Mouse (Mus musculus) gastrocnemius, adult 18-20 months (tissue): ENCODE results near the gene Adamtsl1. TPM values are rescaled to one million over a fixed set of nuclear protein-coding genes. Genes with fewer than 3 reads are reported as not detected.

Experiments
- DNase-seq: peaks from one replicate; pipeline ENCODE4 v3.0.0; 2021; ENCODE audit warnings: low spot score
- total RNA-seq, 2 experiments: library from RNA; stranded (reverse); gene quantifications; 2 replicates each; pipeline ENCODE4 v1.2.3; 2021

Adamtsl1 gene
- total RNA-seq, 2 experiments from 2014 or later: 3.2 to 5.6 TPM

DNA sequence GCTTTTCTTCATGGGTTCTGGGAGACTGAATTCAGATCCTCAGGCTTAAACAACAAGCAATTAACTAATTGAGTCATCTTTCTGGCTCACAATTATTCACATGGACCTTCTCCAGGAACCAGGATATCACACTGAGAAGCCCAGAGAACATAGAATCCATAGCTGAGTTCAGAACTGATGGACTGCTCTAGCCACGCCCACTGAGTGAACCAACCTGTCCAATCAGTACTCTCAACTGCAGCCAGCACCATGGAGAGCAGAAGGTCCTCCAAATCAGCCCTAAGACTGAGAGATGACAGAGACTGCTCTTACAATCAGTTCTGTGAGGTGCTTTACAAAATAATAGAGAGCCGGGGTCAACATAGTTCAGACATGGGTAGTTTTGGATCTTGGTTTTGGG, 276.3 kb downstream of the Adamtsl1 start:
- no peak for DNase-seq

DNA sequence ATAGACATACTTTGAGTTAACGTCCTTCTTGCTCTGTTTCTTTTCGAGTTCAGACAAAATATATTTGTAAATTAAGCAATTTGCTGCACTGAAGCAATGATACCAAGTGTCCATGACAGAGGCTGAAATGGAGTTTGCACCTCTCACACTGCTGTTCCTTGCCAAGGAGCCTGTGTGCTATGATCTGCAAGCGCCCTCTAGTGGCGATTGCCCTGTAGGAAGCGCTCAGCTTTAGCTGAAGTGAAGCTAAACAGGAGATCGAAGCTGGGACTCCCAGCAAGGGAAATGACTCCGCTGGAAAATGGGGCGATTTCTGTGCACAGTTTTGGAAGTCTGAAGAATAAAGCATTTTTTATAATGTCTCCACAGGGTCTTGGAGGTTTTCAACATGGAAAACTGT, 287.8 kb downstream of the Adamtsl1 start:
- DNase-seq: peak; percentile 59

DNA sequence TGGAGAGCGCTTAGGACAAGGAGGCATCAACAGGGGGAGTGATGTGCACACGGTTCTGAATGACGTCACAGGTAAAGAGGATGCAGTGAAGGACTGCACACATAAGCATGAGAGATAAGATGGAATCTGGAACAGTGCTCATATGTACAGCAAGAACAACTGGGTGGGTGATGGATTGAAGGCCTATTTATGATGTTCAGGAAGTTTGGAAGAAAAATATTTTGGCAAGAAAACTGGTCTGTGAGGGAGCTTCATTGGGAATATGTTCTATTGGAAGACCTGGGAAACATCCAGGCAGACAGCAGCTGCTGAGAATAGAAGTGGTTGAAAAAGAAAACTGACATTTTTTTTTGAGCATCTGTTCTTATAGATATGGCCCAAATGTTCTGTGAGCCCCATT, 300.4 kb downstream of the Adamtsl1 start:
- no peak for DNase-seq

DNA sequence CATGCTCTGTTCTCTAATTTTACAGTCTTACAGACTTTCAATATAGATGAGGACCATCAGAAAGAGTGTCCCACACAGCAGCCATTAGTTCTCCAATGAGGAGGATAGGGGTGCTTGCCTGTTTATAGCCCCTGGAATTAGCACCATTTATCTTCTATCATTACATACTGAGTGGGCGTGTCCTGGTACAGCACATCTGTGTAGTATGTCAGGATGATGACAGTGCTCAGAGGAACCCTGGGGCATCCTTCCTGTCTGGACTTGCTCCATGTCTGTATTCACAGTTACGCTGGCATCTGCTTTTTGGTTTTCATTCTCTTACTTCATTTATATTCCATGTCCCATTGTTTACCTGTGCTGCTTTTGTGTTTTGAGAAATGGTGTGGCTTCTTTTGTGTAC, 304.5 kb downstream of the Adamtsl1 start:
- no peak for DNase-seq

DNA sequence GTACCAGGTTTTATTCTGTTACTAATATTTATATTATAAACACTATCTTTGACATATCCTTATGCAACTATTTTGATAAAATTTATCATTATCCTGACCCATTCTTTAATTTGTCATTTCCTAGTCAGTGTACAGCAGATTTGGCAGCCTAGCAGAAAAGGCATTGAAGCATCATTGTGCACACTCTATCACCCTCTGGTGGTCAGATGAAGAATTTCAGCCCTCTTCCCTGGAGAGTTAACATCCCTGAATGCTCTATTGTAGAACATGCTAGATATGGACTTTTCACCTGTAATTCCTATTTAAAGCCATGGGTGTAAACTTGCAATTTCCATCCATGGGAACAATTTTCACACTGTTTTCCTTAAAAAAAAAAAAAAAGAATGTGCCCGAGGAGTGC, 305.2 kb downstream of the Adamtsl1 start:
- DNase-seq: peak; percentile 40

DNA sequence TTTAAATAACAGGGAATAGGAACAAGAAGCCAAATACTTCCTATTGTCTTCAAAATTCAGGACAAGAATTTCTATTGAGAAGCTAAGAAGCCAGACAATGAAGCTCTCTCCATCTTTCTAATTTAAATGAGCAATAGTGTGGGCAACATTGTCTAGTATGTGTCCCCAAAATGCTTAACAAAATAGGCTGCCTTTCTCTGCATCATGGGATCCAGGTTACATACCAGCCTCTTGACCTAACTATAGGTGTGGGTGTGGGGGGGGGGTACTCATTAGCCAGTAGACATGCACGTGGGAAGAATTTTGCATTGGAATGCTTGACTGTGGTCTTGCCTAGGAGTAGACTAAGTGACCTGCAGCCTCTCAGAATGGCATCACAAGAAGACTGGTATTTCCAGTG, 305.9 kb downstream of the Adamtsl1 start:
- no peak for DNase-seq

DNA sequence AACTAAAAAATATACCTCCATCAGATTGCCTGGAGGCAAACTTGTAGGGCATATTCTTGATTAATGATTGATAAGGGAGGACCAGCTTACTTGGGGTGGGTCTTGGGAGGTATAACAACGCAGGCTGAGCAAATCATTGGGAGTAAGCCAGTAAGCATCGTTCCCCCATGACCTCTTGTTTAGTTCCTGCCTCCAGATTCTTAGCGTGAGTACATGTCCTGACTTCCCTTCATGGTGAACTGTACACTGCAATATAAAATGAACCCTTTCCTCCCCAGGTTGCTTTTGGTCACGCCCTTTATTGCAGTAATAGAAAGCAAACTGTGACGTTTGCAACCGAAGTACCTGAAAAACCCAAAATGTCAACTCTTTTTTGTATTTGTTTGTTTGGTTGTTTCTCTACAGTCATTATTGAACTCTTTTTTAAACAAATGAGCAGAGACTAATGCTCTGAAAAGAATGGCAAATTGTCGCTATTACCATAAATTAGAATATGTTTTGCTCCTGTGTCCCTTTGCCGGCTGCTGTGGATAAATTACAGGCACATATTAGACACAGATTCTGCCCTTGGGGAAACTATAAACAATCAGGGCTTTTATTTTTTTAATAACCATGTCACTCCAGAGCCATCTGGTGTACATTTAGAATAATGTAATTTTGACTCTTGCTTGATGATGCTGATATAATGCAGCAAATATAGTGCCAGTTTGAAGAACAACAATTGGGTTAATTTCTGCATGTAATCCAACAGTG, 310.2 kb downstream of the Adamtsl1 start:
- DNase-seq: no peak

DNA sequence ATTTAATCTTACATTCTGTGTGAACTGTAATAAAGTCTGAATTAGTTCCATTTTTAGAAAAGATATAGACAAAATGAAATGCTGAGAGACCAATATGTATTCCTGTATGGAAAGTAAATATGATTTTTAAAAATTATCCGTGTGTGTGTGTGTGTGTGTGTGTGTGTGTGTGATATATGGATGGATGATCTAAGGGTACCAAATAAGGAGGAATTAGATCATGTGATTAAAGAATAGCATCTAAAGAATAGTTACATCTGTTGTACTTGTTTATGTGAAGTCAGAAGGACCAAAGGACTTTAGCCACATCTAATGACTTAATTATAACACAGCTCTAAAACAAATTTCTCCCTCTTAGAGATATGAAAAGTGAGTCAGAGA, 310.7 kb downstream of the Adamtsl1 start:
- no peak for DNase-seq

DNA sequence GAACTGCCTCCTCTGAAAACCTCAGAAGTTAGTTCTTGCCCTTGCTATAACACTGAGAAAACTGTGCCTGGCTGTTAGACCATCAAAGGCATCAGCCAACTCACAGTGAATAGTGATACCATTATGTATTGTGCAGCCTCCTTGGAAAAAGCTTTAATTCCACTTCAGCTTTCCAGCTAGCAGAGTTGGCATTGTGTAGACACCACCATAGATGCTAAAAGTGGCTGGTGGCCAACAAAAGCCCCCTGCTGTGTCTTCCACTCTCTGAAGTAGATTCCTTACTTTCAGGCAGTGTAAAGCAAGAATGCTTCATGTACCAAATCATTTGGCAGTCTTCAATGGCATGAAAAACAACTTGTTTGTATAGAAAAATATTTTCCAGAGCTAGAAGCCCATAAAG, 323.1 kb downstream of the Adamtsl1 start:
- DNase-seq: no peak

DNA sequence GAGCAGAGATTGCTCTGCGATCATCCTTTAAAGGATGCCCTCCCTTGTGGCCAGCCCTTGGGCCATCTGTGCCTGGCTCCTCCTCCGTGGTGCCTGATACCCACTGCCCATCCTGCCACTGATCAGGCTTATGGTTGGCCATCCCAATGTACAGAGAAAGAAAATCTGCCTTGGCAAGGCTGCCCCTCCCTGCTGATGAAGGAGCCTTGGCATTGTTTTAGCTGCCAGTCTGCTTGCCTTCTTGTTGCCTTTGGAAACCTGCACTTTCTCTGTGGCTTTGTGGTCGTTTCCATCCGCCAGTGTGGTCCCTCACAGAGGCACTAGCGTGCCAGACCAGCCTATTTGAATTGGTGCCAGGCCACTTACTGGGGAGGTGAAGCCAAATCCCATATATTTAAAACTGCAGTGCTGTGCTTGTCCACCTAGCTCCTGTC, 323.6 kb downstream of the Adamtsl1 start:
- DNase-seq: no peak

DNA sequence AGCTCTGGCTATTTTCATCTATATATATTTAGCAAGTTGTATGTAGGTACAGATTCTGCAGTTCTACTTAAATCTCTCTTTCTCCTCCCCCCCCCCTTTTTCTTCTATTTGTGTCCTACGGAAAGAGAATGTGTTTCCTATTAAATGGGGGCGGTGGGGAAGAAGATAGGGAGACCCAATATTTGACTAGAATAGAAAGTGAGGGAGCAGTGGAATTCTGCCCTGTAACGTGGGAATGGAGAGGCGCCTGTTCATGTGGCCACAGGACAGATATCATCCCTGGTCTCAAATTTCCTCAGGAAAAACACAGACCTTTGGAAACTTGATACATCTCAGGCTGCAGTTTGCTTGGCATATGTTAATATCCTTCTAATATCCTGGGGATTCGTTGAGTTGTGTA, 324.1 kb downstream of the Adamtsl1 start:
- DNase-seq: no peak

DNA sequence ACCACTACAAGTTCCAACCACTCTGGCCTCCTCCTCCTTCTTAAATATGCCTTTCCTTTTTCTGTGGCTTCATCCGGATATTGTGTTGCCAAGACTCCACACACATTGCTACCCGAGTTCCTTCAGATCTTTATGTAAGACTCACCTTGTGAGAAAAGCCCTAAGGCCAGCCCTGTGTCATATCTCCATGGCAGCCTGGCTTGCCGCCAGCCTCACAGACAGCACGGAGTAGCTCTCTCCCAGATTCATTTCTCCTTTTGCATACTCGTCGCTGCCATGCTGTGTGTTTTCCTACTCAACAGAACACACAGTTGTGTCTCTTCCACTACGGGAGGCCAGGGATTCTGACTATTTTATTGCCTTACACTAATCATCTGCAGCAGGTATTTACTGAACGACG, 328.1 kb downstream of the Adamtsl1 start:
- no peak for DNase-seq

DNA sequence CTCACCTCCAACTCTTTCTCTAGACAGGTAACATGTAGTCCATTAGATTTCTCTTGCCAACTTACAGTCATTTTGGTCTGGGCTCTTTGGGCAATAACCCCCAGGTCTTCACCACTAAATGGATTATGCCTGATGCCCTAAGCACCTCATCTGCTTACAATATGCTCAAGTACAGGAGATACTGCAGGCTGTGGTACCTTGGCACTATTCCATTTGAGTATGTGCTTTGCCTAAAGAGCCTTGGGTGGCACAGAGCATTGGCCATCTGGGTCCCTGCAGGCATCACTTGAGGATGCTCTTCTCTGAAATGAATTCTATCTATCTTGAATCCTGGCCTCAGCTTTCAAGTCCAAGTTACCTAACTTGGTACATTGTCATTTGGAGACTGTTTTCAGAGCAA, 330.4 kb downstream of the Adamtsl1 start:
- no peak for DNase-seq

DNA sequence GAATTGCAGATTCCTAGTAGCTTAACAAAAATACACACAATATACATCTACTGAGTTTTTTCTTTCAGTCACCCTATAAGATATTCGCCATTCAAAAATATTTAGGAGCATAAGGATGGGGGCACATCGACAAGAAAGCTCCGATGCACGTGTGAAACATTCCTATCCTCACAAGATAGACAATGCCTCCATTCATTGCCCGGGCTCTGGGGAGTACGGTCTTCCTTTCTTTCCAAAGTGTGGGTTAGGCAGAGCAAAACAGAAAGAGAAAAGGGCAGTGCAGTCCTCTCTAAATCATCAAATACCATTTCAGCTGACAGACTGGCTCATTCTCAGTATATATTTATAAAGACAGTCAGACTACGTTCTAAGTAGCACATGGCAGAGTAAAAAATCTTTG, 332.0 kb downstream of the Adamtsl1 start:
- DNase-seq: no peak

DNA sequence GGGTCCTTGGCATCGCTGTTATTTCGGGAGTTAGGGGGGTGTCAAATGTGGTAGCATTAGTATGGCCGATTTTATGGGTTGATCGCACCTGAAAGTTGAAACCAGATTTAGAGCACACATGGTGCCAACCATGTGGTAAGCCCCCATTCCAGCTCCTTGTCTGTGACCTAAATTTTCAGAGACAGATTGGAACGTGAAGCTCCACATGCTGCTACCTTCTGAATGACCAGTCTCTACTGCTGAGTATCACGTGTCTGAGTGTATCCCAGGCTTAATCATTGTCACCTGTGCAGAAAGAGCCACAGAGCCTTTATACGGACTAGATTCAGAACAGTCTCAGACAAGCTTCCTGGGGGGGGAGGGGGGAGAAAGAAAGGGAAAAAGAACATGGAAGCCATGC, 339.4 kb downstream of the Adamtsl1 start:
- no peak for DNase-seq

DNA sequence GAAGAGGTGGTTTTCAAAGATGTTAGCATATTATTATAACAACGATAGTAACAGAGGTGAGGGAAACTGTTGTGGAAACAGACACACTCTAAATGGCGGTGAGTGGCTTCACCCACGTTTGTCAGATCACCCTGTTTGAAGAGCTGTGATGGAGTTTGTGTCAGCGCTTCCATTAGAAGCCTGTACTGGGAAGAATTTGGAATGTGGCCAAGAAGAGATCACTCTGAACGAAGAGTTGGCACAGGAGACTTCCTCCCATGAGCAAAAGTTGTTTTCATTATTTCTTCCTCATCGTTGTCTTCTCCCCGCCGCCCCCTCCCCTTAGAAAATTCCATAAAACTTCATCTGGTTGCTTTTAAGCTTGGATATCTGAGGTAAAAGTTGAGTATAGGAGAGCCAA, 340.5 kb downstream of the Adamtsl1 start:
- no peak for DNase-seq

DNA sequence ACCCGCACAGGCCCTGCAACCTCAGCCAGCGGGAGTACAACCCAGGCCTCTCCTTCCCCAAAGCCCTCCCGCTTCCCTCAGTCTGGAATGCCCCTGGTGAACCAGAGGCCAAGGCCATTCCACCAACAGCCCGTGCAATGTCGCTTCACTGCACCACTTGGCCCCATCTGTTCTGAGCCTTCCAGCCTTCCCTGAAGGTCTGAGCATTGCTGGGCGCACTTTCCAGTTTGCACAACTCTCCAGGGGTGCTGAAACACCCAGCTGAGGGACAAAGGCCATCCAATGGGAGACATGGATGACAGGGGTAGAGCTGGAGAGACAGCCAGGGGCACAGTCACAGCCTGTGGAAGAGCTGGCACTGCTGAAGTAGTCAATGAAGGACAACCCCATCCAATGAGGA, 365.4 kb downstream of the Adamtsl1 start:
- no peak for DNase-seq

DNA sequence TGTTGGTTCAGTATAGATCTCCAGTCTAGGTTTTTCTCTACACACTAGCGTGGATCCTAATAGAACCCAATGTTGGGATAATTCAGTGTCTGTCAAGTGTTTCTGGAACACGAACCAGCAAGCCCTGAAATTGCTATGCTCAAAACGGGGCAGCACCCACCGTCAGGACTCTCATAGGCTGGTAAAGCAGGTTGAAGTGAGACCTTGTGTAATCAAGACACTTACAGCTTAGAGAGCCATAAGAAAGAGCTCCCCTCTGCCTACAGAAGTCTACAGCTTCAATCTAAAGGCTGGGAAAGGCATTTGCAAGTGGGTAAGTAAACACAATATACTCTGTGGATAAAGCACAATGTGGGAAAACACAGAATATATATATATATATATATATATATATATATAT, 367.3 kb downstream of the Adamtsl1 start:
- no peak for DNase-seq

DNA sequence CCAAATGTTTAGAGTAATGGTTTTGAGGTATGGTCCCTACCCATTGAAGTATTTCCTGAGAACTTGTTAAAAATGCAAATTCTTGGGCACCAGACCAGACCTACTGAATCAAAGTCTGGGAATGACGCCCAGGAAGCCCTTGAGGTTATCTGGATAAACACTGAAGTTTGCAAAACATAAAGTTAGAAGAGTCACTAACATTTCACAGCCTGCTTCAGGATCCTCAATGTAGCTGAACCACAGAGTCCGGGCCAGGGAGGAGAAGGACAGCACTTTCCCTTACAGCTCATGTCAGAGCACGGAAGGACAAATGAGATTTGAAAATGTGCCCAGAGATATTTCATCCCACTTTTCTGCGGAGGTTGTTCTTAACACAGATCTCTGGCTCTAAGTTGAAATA, 370.1 kb downstream of the Adamtsl1 start:
- DNase-seq: no peak

DNA sequence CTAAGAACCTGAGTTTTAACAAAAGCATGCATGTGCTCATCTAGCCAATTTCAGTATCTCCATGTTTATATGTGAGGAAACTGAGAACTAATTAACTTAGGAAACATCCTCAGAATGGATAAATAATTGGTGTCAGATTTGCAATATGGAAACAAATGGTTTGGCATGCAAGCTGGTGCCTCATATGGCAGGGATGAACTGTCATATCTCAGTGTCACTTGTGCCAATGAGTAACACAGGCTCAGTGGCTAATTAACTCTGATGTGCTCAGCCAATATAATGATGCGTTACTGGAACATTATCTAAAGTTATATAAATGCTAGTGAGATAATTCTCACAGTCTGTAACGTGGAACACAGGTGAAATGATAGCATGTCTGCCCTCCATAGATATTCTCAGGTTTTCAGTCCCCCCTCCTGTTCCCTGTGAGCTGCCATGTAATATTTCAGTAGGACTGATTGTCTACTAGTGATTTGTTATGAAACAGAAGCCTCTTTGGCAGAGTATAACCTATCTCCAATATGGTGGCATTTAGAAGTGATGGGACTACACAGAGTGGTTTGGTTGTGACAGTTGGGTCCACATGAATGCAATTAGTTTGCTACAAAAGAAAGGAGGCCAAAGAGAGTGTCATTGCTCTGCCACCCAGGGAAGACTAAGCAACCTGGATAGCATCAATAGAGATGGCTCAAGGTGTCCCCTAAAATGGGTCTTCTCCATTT, 376.1 kb downstream of the Adamtsl1 start:
- DNase-seq: no peak

DNA sequence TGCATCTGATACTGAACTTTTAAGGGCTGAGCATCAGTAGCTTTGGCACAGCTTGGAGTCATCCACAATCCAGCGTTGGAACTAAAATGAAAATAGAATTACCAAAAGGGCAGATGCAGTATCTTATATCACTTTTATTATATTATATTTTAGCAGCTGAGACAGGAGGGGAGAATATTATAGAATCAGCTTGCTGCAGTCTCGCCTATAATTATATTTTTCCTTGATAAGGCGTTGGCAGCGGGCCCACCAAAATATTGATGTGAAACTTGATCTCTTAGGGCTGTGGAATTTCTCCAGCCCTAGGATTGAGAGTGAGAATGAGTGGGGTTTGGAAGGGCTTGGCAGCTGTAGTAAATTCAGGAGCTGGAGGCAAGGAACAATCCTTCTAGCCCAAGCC, 387.3 kb downstream of the Adamtsl1 start:
- DNase-seq: no peak

DNA sequence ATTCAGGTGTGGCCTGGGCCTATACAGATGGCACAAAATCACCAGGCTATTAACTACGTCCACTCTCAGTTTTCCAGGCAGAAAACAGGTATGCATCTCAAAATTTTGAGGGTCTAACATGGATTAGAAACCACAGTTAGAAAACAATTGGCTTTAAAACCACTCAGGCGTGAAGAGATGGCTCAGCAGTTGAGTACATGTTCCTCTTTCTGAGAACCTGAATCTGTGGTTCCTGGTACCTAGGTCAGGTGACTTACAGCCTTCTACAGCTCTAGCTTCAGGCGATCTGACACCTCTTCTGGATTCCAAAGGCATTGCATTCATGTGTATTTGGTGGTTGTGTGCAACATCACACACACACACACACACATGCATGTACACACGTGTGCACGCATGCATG, 390.2 kb downstream of the Adamtsl1 start:
- DNase-seq: no peak

DNA sequence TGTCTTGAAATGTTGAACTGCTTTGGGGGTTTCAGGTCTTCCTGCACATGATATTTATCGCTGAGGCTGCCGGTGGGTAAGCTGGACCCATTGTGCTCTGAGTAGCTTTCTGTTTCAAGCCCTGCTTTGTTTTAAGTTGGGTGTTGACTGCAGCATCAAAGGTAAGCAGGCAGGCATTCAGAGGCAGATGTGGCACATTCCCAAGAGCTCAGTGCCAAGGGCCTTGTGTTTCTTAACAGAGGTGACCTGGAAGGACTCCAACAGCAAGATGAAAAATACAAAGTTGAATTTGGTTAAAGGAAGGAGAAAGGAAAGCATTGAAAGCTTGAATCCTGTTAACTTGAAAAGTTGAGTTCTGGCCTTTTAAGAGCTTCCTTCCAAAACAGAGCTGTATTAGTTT, 402.1 kb downstream of the Adamtsl1 start:
- no peak for DNase-seq
